Mouse (Mus musculus) myocyte (in vitro differentiated cells): ENCODE measurements around the gene Gnb2. TPM values are rescaled to one million over a fixed set of nuclear protein-coding genes. Genes with fewer than 3 reads are reported as not detected.

Experiments
- H3K27me3 ChIP-seq: one replicate; pipeline ENCODE4 v1.6.1; 2011; ENCODE audit not compliant: control insufficient read depth, insufficient read depth, insufficient read length
- H3K36me3 ChIP-seq: one replicate; pipeline ENCODE4 v1.6.1; 2011; ENCODE audit not compliant: control insufficient read depth, insufficient read depth
- H3K4me2 ChIP-seq: one replicate; pipeline ENCODE4 v1.6.1; 2011; ENCODE audit warnings: low read depth, control low read depth
- H3K4me3 ChIP-seq: one replicate; pipeline ENCODE4 v1.5.1; 2011; ENCODE audit warnings: mild to moderate bottlenecking, control low read depth, moderate library complexity
- H3K79me2 ChIP-seq: one replicate; pipeline ENCODE4 v1.6.1; 2011; ENCODE audit not compliant: control insufficient read depth, insufficient read depth
- H3ac ChIP-seq: one replicate; pipeline ENCODE4 v1.6.1; 2011; ENCODE audit not compliant: control insufficient read depth, insufficient read length
- CEBPB ChIP-seq: IDR thresholded peaks from 2 replicates; pipeline ENCODE4 v1.6.1; 2011; ENCODE audit warnings: mild to moderate bottlenecking, moderate library complexity; ENCODE audit not compliant: poor library complexity, insufficient read depth, severe bottlenecking
- E2F4 ChIP-seq: IDR thresholded peaks from one replicate; pipeline ENCODE4 v1.6.1; 2011; ENCODE audit warnings: mild to moderate bottlenecking, control low read depth, moderate library complexity; ENCODE audit not compliant: insufficient read depth
- MAX ChIP-seq: IDR thresholded peaks from one replicate; pipeline ENCODE4 v1.6.1; 2011; ENCODE audit warnings: low read depth, mild to moderate bottlenecking, control low read depth
- MYOD1 ChIP-seq, 3 experiments: IDR thresholded peaks; one replicate each; pipeline ENCODE4 v1.6.1; 2011; ENCODE audit warnings: control low read depth in 2 of 3, low read depth in 2 of 3, mild to moderate bottlenecking in 2 of 3, moderate library complexity in 1 of 3; ENCODE audit not compliant: insufficient read length in 2 of 3, control insufficient read depth in 1 of 3
- MYOG ChIP-seq, 3 experiments: IDR thresholded peaks; one replicate each; pipeline ENCODE4 v1.6.1; 2011; ENCODE audit warnings: control low read depth in 2 of 3, low read depth in 2 of 3, mild to moderate bottlenecking in 2 of 3; ENCODE audit not compliant: insufficient read length in 2 of 3, control insufficient read depth in 1 of 3, insufficient read depth in 1 of 3
- POLR2A ChIP-seq: IDR thresholded peaks from one replicate; pipeline ENCODE4 v1.6.1; 2011; ENCODE audit warnings: low read depth, mild to moderate bottlenecking, control low read depth, moderate library complexity; ENCODE audit not compliant: insufficient read length
- POLR2AphosphoS2 ChIP-seq: IDR thresholded peaks from one replicate; pipeline ENCODE4 v1.6.1; 2011; ENCODE audit warnings: low read depth, control low read depth; ENCODE audit not compliant: insufficient read length
- REST ChIP-seq: IDR thresholded peaks from one replicate; pipeline ENCODE4 v1.6.1; 2011; ENCODE audit warnings: mild to moderate bottlenecking, control low read depth, moderate library complexity; ENCODE audit not compliant: insufficient read depth, insufficient read length
- SRF ChIP-seq: IDR thresholded peaks from one replicate; pipeline ENCODE4 v1.6.1; 2011; ENCODE audit warnings: low read depth; ENCODE audit not compliant: control insufficient read depth, insufficient read length
- TCF12 ChIP-seq: IDR thresholded peaks from one replicate; pipeline ENCODE4 v1.6.1; 2011; ENCODE audit warnings: mild to moderate bottlenecking, control low read depth; ENCODE audit not compliant: poor library complexity, insufficient read depth, severe bottlenecking
- TCF3 ChIP-seq: IDR thresholded peaks from one replicate; pipeline ENCODE4 v1.6.1; 2011; ENCODE audit warnings: low read depth, control low read depth; ENCODE audit not compliant: insufficient read length
- USF1 ChIP-seq: IDR thresholded peaks from one replicate; pipeline ENCODE4 v1.6.1; 2011; ENCODE audit warnings: low read depth, mild to moderate bottlenecking, control low read depth, moderate library complexity
- polyA plus RNA-seq: library from polyadenylated mRNA; unstranded; fragments of >200 nt; fragmentation: generic; extraction: Trizol; gene quantifications from one replicate; pipeline ENCODE4 v1.2.1, GENCODE M21; 2012; ENCODE audit warnings: missing spikeins

Gnb2 gene
- polyA plus RNA-seq, 1 experiment, result 632 TPM

DNA sequence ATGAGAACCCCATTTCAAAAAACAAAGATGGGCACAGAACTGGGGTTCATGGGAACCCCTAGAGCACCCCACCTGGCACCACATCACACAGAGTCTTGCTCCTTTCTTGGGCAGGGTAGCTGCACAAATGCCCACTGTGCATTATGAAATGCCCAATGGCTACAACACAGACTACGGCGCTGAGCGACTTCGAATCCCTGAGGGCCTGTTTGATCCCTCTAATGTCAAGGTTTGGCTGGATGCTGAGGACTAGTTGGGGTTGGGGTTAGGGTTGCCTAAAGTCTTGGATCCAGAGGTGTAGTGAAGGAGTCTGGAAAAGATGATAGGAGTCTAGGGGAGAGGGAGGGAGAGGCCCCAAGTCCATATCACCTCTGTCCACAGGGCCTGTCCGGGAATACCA, 33.1 kb upstream of the Gnb2 start:
- Histone ChIP-seq H3K4me3 (no peak overlapping the region), H3K4me2 (no peak overlapping the region), H3K79me2 (no peaks in the 10 kb centered on the region), H3K27me3 (peaks cover 20% of the 10 kb centered on the region), H3K36me3 (no peaks in the 10 kb centered on the region), H3ac (no peak overlapping the region)
- TF ChIP-seq E2F4 (no peak), REST (no peak), SRF (no peak), MAX (no peak), POLR2AphosphoS2 (no peak), TCF12 (no peak), MYOD1 (IDR thresholded peaks at IDR 0.05; ENCODE audit: control insufficient read depth in 1 of 3, insufficient read length in 2 of 3, low read depth in 2 of 3) (no peak)

DNA sequence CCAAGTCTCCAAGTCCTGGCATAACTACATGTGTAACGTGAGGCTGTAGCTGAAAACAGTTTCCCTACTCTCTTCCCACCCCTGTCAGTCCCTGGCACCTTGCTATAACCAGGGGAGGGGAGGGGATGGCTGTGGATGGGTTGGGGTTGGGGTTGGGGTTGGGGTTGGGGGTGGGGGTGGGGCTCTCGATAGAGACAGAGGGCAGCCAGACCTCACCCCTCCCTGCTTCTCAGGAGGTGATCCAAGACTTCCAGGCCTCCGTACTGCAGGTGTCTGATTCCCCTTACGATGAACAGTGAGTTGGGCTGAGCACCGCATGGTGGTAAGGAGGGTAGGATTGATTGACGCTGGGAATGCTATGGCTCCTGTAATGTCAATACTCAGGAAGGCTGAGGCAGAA, 32.4 kb upstream of the Gnb2 start:
- TF ChIP-seq MAX, result no peak
- no peak for TF ChIP-seq MYOD1 (IDR thresholded peaks at IDR 0.05; ENCODE audit: control insufficient read depth in 1 of 3, insufficient read length in 2 of 3, low read depth in 2 of 3)
- no peak for TF ChIP-seq CEBPB
- TF ChIP-seq POLR2AphosphoS2, result no peak
- TF ChIP-seq USF1, result no peak
- no peak for TF ChIP-seq POLR2A
- TF ChIP-seq TCF12, result no peak
- TF ChIP-seq REST, result no peak
- no peak for TF ChIP-seq TCF3
- no peak for TF ChIP-seq SRF
- TF ChIP-seq MYOG (IDR thresholded peaks at IDR 0.05; ENCODE audit: control insufficient read depth in 1 of 3, insufficient read depth in 1 of 3, insufficient read length in 2 of 3, low read depth in 2 of 3), result no peak
- TF ChIP-seq E2F4, result no peak
- no peaks in the 10 kb centered on the region for H3K36me3 ChIP-seq
- H3K4me3 ChIP-seq, result no peak overlapping the region
- no peaks in the 10 kb centered on the region for H3K79me2 ChIP-seq
- peaks cover 24% of the 10 kb centered on the region for H3K27me3 ChIP-seq
- no peak overlapping the region for H3ac ChIP-seq
- H3K4me2 ChIP-seq, result no peak overlapping the region

DNA sequence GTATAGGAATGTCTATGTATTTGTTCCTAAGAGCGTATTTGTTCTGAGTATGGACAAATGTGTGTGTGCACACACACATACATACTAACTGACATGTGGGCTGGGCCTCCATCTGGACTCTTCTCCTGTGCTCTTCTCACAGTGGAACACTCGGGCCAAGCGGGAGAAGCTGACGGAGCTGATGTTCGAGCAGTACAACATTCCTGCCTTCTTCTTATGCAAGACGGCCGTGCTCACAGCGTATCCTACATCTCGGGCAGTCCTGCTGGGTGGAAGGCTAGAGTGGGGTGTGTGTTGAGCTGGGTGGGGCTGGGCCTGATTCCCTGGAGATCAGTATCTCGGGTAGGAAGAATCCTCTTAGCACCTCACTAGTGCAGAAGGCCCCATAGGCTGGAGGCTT, 29.7 kb upstream of the Gnb2 start:
- H3K4me2 ChIP-seq, result no peak overlapping the region
- H3K36me3 ChIP-seq, result no peaks in the 10 kb centered on the region
- H3ac ChIP-seq, result no peak overlapping the region
- peaks cover 37% of the 10 kb centered on the region for H3K27me3 ChIP-seq
- no peak overlapping the region for H3K4me3 ChIP-seq
- no peak for TF ChIP-seq TCF12
- TF ChIP-seq MYOD1 (IDR thresholded peaks at IDR 0.05; ENCODE audit: control insufficient read depth in 1 of 3, insufficient read length in 2 of 3, low read depth in 2 of 3), result no peak
- no peak for TF ChIP-seq TCF3
- TF ChIP-seq POLR2AphosphoS2, result no peak
- TF ChIP-seq POLR2A, result no peak
- TF ChIP-seq SRF, result no peak
- TF ChIP-seq USF1, result no peak
- TF ChIP-seq MAX, result no peak
- TF ChIP-seq MYOG (IDR thresholded peaks at IDR 0.05; ENCODE audit: control insufficient read depth in 1 of 3, insufficient read depth in 1 of 3, insufficient read length in 2 of 3, low read depth in 2 of 3), result no peak
- H3K79me2 ChIP-seq, result no peaks in the 10 kb centered on the region

DNA sequence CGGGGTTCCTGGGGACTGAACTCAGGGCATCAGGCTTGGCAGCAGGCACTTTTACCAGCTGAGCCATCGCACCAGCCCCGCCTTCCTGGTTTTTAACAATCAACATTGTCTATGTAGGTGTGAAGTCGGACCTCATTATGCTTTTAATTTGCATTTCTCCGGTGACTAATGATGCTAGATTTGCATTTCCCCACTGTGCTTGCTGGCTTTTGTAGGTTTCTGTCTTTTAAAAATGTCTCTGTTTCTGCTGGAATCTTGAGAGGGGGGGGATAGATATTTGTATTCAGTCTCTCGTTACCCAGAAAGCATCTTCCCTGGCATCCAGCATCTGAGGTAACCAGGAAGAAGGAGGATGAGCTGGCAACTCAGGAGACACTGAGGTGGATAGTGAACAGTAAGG, 28.2 kb upstream of the Gnb2 start:
- no peaks in the 10 kb centered on the region for H3K79me2 ChIP-seq
- no peak overlapping the region for H3K4me2 ChIP-seq
- H3K36me3 ChIP-seq, result no peaks in the 10 kb centered on the region
- H3K4me3 ChIP-seq, result no peak overlapping the region
- H3ac ChIP-seq, result no peak overlapping the region
- peaks cover 33% of the 10 kb centered on the region for H3K27me3 ChIP-seq
- TF ChIP-seq POLR2A (no peak), USF1 (no peak), MAX (no peak), SRF (no peak), POLR2AphosphoS2 (no peak), TCF12 (no peak), MYOD1 (IDR thresholded peaks at IDR 0.05; ENCODE audit: control insufficient read depth in 1 of 3, insufficient read length in 2 of 3, low read depth in 2 of 3) (no peak), MYOG (IDR thresholded peaks at IDR 0.05; ENCODE audit: control insufficient read depth in 1 of 3, insufficient read depth in 1 of 3, insufficient read length in 2 of 3, low read depth in 2 of 3) (no peak), REST (no peak), TCF3 (no peak), E2F4 (no peak), CEBPB (no peak)

DNA sequence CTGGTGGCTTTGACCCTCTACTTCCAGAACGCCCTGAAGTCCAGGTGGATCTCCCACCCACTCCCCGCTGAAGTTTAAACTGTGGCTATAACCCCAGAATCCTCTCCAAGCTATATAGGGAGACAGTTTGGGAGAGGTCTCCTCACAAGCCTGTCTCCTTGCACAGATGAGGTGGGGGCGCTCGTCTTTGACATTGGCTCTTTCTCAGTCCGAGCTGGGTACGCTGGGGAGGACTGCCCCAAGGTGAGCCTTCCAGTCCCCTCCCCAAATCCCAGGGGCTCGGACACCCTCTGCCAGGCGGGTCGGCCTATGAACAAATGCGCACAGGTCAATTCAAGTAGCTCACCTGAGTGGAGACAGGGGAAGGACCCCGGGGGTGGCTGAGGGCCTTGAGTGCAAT, 20.6 kb upstream of the Gnb2 start:
- no peak overlapping the region for H3K4me3 ChIP-seq
- peaks cover 39% of the 10 kb centered on the region for H3K27me3 ChIP-seq
- no peak for TF ChIP-seq MYOD1 (IDR thresholded peaks at IDR 0.05; ENCODE audit: control insufficient read depth in 1 of 3, insufficient read length in 2 of 3, low read depth in 2 of 3)
- TF ChIP-seq MAX, result no peak
- no peak for TF ChIP-seq POLR2A
- TF ChIP-seq SRF, result no peak
- no peak for TF ChIP-seq E2F4
- TF ChIP-seq REST, result no peak
- TF ChIP-seq USF1, result no peak
- no peak for TF ChIP-seq TCF3
- TF ChIP-seq TCF12, result no peak
- TF ChIP-seq CEBPB, result no peak
- TF ChIP-seq POLR2AphosphoS2, result no peak
- TF ChIP-seq MYOG (IDR thresholded peaks at IDR 0.05; ENCODE audit: control insufficient read depth in 1 of 3, insufficient read depth in 1 of 3, insufficient read length in 2 of 3, low read depth in 2 of 3), result no peak
- no peaks in the 10 kb centered on the region for H3K36me3 ChIP-seq
- no peak overlapping the region for H3K4me2 ChIP-seq
- H3K79me2 ChIP-seq, result no peaks in the 10 kb centered on the region
- no peak overlapping the region for H3ac ChIP-seq
